Mouse (Mus musculus) cerebellum, postnatal 36 days (tissue): ENCODE data around the gene Sart3.

Experiments used
- DNase-seq, 2 experiments: peaks; one replicate each; pipeline ENCODE4 v3.0.0; 2021 to 2022; ENCODE audit warnings: mixed read lengths in 2 of 2

The Sart3 gene

GRCm38 (mm10) chr5:113724446-113724845 lies 47.9 kb downstream of the Sart3 start, which contains the start of gene 1700069L16Rik:
Gene 1700069L16Rik, minus strand, starts transcription at chr5:113724772.
- DNase-seq: peak; percentile 95 to 99

GRCm38 (mm10) chr5:113723567-113724237 lies 48.6 kb downstream of the Sart3 start:
- DNase-seq: peak; percentile 99 to 100

- peak; percentile 66 for DNase-seq
Observed at GRCm38 (mm10) chr5:113722224-113723013, 49.9 kb downstream of the Sart3 start.

- DNase-seq: peak; percentile 57 to 66
Observed at GRCm38 (mm10) chr5:113719221-113719661, 53.1 kb downstream of the Sart3 start.

DNA sequence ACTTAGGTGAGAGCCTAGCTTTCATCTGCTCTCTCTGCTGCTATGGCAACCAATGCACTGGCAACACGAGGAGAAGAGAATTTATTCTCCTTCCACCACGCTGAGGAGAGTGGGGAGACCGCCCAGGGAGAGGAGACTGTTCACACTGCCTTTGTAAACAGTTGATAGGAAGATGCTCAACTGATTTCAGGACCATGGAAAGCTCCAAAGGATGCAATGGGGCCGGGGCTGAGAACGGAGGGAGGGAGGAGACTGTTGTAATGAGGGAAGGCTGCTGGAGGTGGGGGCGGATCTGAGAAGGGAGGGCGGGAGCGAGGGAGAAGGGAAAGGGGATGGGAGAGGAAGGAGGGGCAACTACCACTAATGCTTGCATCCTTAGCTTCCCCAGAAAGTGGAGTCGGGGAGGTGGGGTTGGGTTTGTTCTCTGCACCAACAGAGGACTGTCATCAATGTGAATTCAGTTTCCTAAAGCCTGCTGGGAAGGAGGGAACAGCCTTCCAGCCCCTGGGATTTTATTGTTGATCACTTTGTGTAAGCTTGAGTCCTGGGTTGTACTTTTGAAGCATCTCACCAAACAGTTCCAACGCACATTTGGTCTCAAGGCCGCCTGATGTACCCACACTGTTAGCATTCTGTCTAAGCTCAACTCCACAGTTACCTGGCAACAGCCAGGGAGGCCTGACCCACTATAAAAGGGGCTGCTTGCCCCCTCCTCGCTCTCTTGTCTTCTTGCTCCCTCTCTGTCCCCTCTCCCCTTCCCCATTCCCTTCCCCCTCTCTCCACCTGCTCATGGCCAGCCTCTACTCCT lies 55.5 kb downstream of the Sart3 start:
- DNase-seq: no peak

DNA sequence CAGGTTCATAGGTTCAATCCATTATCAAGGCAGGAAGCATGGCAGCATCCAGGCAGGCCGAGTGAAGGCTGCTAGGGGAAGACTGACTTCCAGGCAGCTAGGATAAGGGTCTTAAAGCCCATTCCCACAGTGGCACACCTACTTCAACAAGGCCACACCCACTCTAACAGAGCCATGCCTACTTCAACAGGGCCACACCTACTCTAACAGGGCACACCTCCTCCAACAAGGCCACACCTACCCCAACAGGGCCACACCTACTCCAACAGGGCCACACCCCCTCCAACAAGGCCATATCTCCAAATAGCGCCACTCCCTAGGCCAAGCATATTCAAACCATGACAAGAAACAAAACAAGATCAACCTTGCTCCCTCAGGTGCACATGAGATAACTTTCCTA lies 59.4 kb downstream of the Sart3 start:
- DNase-seq: no peak

DNA sequence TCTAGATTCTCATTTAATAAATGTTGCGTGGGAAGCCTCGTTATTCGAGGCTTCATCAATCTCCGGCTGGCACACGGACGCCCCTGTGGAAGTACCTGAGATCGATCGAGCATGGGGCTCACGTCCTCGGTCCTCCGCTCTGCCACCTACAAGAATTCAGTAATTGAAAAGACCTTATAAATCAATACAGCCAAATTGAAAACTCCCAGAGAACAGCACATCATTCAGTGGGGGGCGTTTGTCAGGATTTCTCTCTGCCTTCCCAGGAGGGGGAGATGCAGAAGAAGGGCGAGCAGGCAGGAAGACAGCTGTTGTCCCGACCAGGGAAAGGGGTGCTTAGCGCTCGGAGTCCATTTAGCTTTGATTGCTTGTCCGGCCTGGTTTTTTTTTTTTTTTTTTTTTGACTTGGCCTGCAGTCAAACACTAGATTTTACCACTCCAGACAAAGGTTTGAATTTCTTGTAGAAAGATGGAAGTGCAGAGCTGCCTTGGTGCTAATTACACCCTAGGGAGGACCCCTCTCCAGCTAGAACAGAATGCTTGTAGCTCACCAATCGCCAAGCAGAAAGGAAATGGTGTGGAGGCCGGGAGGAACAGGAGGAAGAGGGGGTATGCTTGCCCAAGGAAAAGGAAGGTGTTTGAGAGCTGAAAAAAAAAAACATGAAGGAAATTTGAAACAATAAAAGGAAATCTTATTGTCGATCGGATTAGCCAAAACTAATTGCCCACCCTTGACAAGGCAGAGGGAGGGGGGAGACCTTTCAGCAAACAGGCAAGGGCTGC lies 68.3 kb downstream of the Sart3 start:
- no peak for DNase-seq

GRCm38 (mm10) chr5:113700388-113701023 lies 71.8 kb downstream of the Sart3 start:
- no peak for DNase-seq

- DNase-seq: no peak
Observed at GRCm38 (mm10) chr5:113694415-113694814, 77.9 kb downstream of the Sart3 start.

GRCm38 (mm10) chr5:113694000-113694399 lies 78.3 kb downstream of the Sart3 start:
- DNase-seq: no peak

- no peak for DNase-seq
Observed at GRCm38 (mm10) chr5:113693196-113693755, 79.0 kb downstream of the Sart3 start.
